Mouse (Mus musculus) intestine, embryonic 15.5 days (tissue): Measurements from ENCODE around the gene Trim40. TPM values are rescaled to one million over a fixed set of nuclear protein-coding genes. Genes with fewer than 3 reads are reported as not detected.
A peak's percentile ranks its signal among the peaks of the same experiment; 100 is the strongest.

Source experiments
- ATAC-seq: fragments of 200-750 bp; cut with Nextera tagmentation; 2 replicates; pipeline ENCODE4 v1.8.0; 2017; ENCODE audit warnings: moderate TSS enrichment, moderate library complexity
- H3K27ac ChIP-seq: fragments of 300-500 bp; sonication (generic); 2 replicates; pipeline ENCODE4 v1.5.1; 2015; ENCODE audit warnings: mild to moderate bottlenecking, inconsistent platforms
- H3K27me3 ChIP-seq: fragments of 300-500 bp; sonication (generic); replicated peaks from 2 replicates; pipeline ENCODE4 v1.6.1; 2015; ENCODE audit warnings: inconsistent platforms
- H3K36me3 ChIP-seq: fragments of 300-500 bp; sonication (generic); 2 replicates; pipeline ENCODE4 v1.6.1; 2015; ENCODE audit warnings: inconsistent platforms
- H3K4me1 ChIP-seq: fragments of 300-500 bp; sonication (generic); replicated peaks from 2 replicates; pipeline ENCODE4 v1.6.1; 2015; ENCODE audit warnings: inconsistent platforms
- H3K4me2 ChIP-seq: fragments of 300-500 bp; sonication (generic); replicated peaks from 2 replicates; pipeline ENCODE4 v1.6.1; 2015; ENCODE audit warnings: mild to moderate bottlenecking, inconsistent platforms
- H3K4me3 ChIP-seq: fragments of 300-500 bp; sonication (generic); replicated peaks from 2 replicates; pipeline ENCODE4 v1.5.1; 2015; ENCODE audit warnings: inconsistent platforms
- H3K9ac ChIP-seq: fragments of 300-500 bp; sonication (generic); 2 replicates; pipeline ENCODE4 v1.6.1; 2015; ENCODE audit warnings: inconsistent platforms
- H3K9me3 ChIP-seq: fragments of 300-500 bp; sonication (generic); 2 replicates; pipeline ENCODE4 v1.6.1; 2016; ENCODE audit warnings: inconsistent platforms
- WGBS: fragments of 180-500 bp; shearing (Covaris S2); methylation state at CpG from one replicate; pipeline ENCODE4 v1.1.7; 2015; 5-methylcytosine and 5-hydroxymethylcytosine counted together
- polyA plus RNA-seq: library from polyadenylated mRNA; unstranded; fragments of >200 nt; fragmentation: Nextera tagmentation; extraction: Ambion mirVana; gene quantifications from 2 replicates; pipeline ENCODE4 v1.2.1, GENCODE M21; 2015

The Trim40 gene
- polyA plus RNA-seq, 1 experiment from 2014 or later: 1.2 TPM

GRCm38 (mm10) chr17:36835591-36836426 lies 54.1 kb downstream of the Trim40 start:
- peak; percentile 55 for ATAC-seq
- H3K4me1 ChIP-seq: peaks cover 8% of the 10 kb centered on the region; the same call in 1 of the 2 replicates
- no peak overlapping the region for H3K9ac ChIP-seq
- H3K27ac ChIP-seq: peak overlapping the region; percentile 98
- no peaks in the 10 kb centered on the region for H3K27me3 ChIP-seq
- H3K9me3 ChIP-seq: no peaks in the 10 kb centered on the region
- WGBS: 27% methylated on average over 12 of the region's 12 CpGs
- no peaks in the 10 kb centered on the region for H3K36me3 ChIP-seq
- peak overlapping the region; percentile 78; the same call in 1 of the 2 replicates for H3K4me3 ChIP-seq
- peak overlapping the region; percentile 68 for H3K4me2 ChIP-seq

GRCm38 (mm10) chr17:36832694-36833093 lies 57.2 kb downstream of the Trim40 start:
- Histone ChIP-seq H3K9ac (no peak overlapping the region), H3K4me1 (peaks cover 8% of the 10 kb centered on the region; the same call in 1 of the 2 replicates), H3K4me3 (no peak overlapping the region), H3K27ac (no peak overlapping the region), H3K9me3 (no peaks in the 10 kb centered on the region), H3K4me2 (no peak overlapping the region), H3K27me3 (no peaks in the 10 kb centered on the region), H3K36me3 (no peaks in the 10 kb centered on the region)
- ATAC-seq: no peak
- 56% methylated on average over 4 of the region's 4 CpGs for WGBS

Other genes starting within 250 kb of the Trim40 start
- not detected in 2 replicates for gene H2-M9, start 247.5 kb downstream of the Trim40 start, polyA plus RNA-seq
- not detected in 2 replicates for gene H2-M1, start 217.9 kb downstream of the Trim40 start, polyA plus RNA-seq
- gene H2-M10.5, start 117.2 kb downstream of the Trim40 start, polyA plus RNA-seq: not detected in 2 replicates
- not detected in 2 replicates for gene H2-M10.6, start 78.0 kb downstream of the Trim40 start, polyA plus RNA-seq
- 38.0 and 41.5 TPM in 2 replicates for gene Trim26, start 53.0 kb downstream of the Trim40 start, polyA plus RNA-seq
- gene Trim15, start 22.9 kb downstream of the Trim40 start, polyA plus RNA-seq: 4.6 and 6.1 TPM in 2 replicates
- gene Trim10, start 20.5 kb downstream of the Trim40 start, polyA plus RNA-seq: 4.8 and 5.2 TPM in 2 replicates
- gene Trim31, start 8.0 kb upstream of the Trim40 start, polyA plus RNA-seq: 43.1 and 47.6 TPM in 2 replicates
- 1.7 and 1.8 TPM in 2 replicates for gene Rnf39, start 52.8 kb upstream of the Trim40 start, polyA plus RNA-seq
- 95.4 and 99.5 TPM in 2 replicates for gene Ppp1r11, start 61.6 kb upstream of the Trim40 start, polyA plus RNA-seq
- 69.5 and 76.3 TPM in 2 replicates for gene Znrd1, start 68.4 kb upstream of the Trim40 start, polyA plus RNA-seq
- 6.3 TPM in 2 replicates for gene Znrd1as, start 68.5 kb upstream of the Trim40 start, polyA plus RNA-seq
- not detected in 2 replicates for gene 2410137M14Rik, start 91.1 kb upstream of the Trim40 start, polyA plus RNA-seq
- gene H2-M5, start 99.4 kb upstream of the Trim40 start, polyA plus RNA-seq: 0.24 and 0.28 TPM in 2 replicates
- gene Zfp57, start 111.0 kb upstream of the Trim40 start, polyA plus RNA-seq: 49.9 and 57.6 TPM in 2 replicates
- 0.13 and 0.14 TPM in 2 replicates for gene Mog, start 133.3 kb upstream of the Trim40 start, polyA plus RNA-seq
- 6.0 and 7.6 TPM in 2 replicates for gene Gabbr1, start 155.8 kb upstream of the Trim40 start, polyA plus RNA-seq
- 0.08 TPM in 1 of 2 replicates, not detected in the other for gene Olfr90, start 198.4 kb upstream of the Trim40 start, polyA plus RNA-seq
- not detected in 2 replicates for gene Olfr91, start 208.2 kb upstream of the Trim40 start, polyA plus RNA-seq
- gene Olfr92, start 230.0 kb upstream of the Trim40 start, polyA plus RNA-seq: not detected in 2 replicates